Comparison of ENCODE assay signal across 9 mouse cellular contexts in genomic region chr1:127380749-127381501, GRCm38 (mm10).
DNase-seq lines count a peak whose midpoint lies in the region; ATAC-seq and TF ChIP-seq lines count a peak whose summit lies in the region.
"Had no signal": no experiment of that assay in that cellular context is flagged by ENCODE, and none has a peak within 500 bp of the region (broad histone marks: within the 10 kb centered on the region; RNA-seq: fewer than 3 reads in every experiment).

No protein-coding gene starts in this region.

- no peak overlapping the region for H3K27ac ChIP-seq in gastrocnemius, adult 2 months
- peak overlapping the region; percentile 67 for H3K27ac ChIP-seq in neural tube, embryonic 13.5 days (replicated peaks)
- H3K27ac ChIP-seq in heart, postnatal 0 days (ENCODE audit: low read depth): 0 out of 2 replicates have a peak overlapping the region, but pooled peaks have one; percentile 6
- H3K27ac ChIP-seq in neural tube, embryonic 15.5 days (replicated peaks): peak overlapping the region; percentile 56; the same call in 1 of the 2 replicates
- H3K27ac ChIP-seq: liver, embryonic 14.5 days had no signal

- peak; percentile 27 for DNase-seq in gastrocnemius, adult 2 months
- DNase-seq in gastrocnemius, postnatal 14 days: no peak
- no peak for DNase-seq in neural tube, embryonic 10.5 days (ENCODE audit: extremely low spot score, low spot score)
- DNase-seq in heart, postnatal 0 days (ENCODE audit: low spot score): peak; percentile 39
- DNase-seq in gastrocnemius, adult 8-10 months (ENCODE audit: low spot score in 2 of 2): no peak

- H3K4me2 ChIP-seq in neural tube, embryonic 13.5 days: no peak overlapping the region
- H3K4me2 ChIP-seq in heart, postnatal 0 days (ENCODE audit: low read depth, low read length): no peak overlapping the region
- no peak overlapping the region for H3K4me2 ChIP-seq in neural tube, embryonic 15.5 days

- H3K9me3 ChIP-seq in neural tube, embryonic 13.5 days: no peaks in the 10 kb centered on the region
- no peaks in the 10 kb centered on the region for H3K9me3 ChIP-seq in heart, postnatal 0 days (replicated peaks; ENCODE audit: control insufficient read depth, low read length)
- no peaks in the 10 kb centered on the region for H3K9me3 ChIP-seq in neural tube, embryonic 15.5 days (replicated peaks)

- peaks cover 18% of the 10 kb centered on the region for H3K36me3 ChIP-seq in neural tube, embryonic 13.5 days
- peaks cover 17% of the 10 kb centered on the region for H3K36me3 ChIP-seq in heart, postnatal 0 days (replicated peaks; ENCODE audit: control insufficient read depth, insufficient read depth, low read length)
- peaks cover 10% of the 10 kb centered on the region for H3K36me3 ChIP-seq in neural tube, embryonic 15.5 days

- peaks cover 44% of the 10 kb centered on the region for H3K4me1 ChIP-seq in neural tube, embryonic 13.5 days (replicated peaks)
- H3K4me1 ChIP-seq in heart, postnatal 0 days (ENCODE audit: control insufficient read depth, insufficient read depth): peaks cover 4% of the 10 kb centered on the region; the same call in 1 of the 2 replicates
- H3K4me1 ChIP-seq in neural tube, embryonic 15.5 days: peaks cover 27% of the 10 kb centered on the region

- 0 out of 2 replicates have a peak, but pooled peaks have one; percentile 14 for ATAC-seq in neural tube, embryonic 13.5 days (ENCODE audit: low read depth)
- peak; percentile 55; the same call in 1 of the 2 replicates for ATAC-seq in heart, postnatal 0 days (ENCODE audit: insufficient read depth, low read depth)
- no peak for ATAC-seq in neural tube, embryonic 15.5 days (ENCODE audit: low FRiP score)
- no peak for ATAC-seq in erythroid progenitor cell, adult 5-6 weeks (replicated peaks; ENCODE audit: low FRiP score, poor library complexity, severe bottlenecking)

- no peak overlapping the region for H3K4me3 ChIP-seq in gastrocnemius, adult 2 months
- no peak overlapping the region for H3K4me3 ChIP-seq in neural tube, embryonic 13.5 days
- H3K4me3 ChIP-seq in heart, postnatal 0 days (ENCODE audit: low read depth, low read length): no peak overlapping the region
- no peak overlapping the region for H3K4me3 ChIP-seq in neural tube, embryonic 15.5 days (replicated peaks)

- WGBS in neural tube, embryonic 13.5 days: 44% methylated on average over 13 of the region's 13 CpGs
- 50% methylated on average over 13 of the region's 13 CpGs for WGBS in heart, postnatal 0 days
- WGBS in neural tube, embryonic 15.5 days: 34% methylated on average over 13 of the region's 13 CpGs

- no peak overlapping the region for H3K9ac ChIP-seq in neural tube, embryonic 13.5 days
- H3K9ac ChIP-seq in heart, postnatal 0 days (replicated peaks; ENCODE audit: low read depth, low read length): no peak overlapping the region
- H3K9ac ChIP-seq in neural tube, embryonic 15.5 days (replicated peaks): no peak overlapping the region
- H3K9ac ChIP-seq: liver, embryonic 14.5 days had no signal

- intact Hi-C loops in gastrocnemius, adult 2 months (cut with DNase I): no loop called here
- intact Hi-C loops in gastrocnemius, postnatal 14 days (cut with DNase I; ENCODE audit: low total_unique reads): no loop called here

- TF ChIP-seq EP300 in heart, postnatal 0 days (IDR thresholded peaks at IDR 0.05; ENCODE audit: low read depth): no peak

- no peaks in the 10 kb centered on the region for H3K27me3 ChIP-seq in neural tube, embryonic 13.5 days
- no peaks in the 10 kb centered on the region for H3K27me3 ChIP-seq in heart, postnatal 0 days (ENCODE audit: control insufficient read depth, insufficient read depth, low read length)
- H3K27me3 ChIP-seq in neural tube, embryonic 15.5 days (replicated peaks): no peaks in the 10 kb centered on the region

- no peak for TF ChIP-seq CTCF in gastrocnemius, adult 2 months (IDR thresholded peaks at IDR 0.05)
- TF ChIP-seq CTCF in heart, postnatal 0 days (IDR thresholded peaks at IDR 0.05; ENCODE audit: low read depth): no peak

Comparison
In these comparisons a context has a peak if more than half of its experiments do, and no peak if none do; other contexts are left out.
1. DNase-seq: peak in gastrocnemius, adult 2 months (single experiment) and heart, postnatal 0 days (single experiment); none in gastrocnemius, postnatal 14 days (single experiment), neural tube, embryonic 10.5 days (single experiment) and gastrocnemius, adult 8-10 months (0 of 2).
2. ATAC-seq: peak in neural tube, embryonic 13.5 days (single experiment) and heart, postnatal 0 days (single experiment); none in neural tube, embryonic 15.5 days (single experiment) and erythroid progenitor cell, adult 5-6 weeks (single experiment).